Mouse (Mus musculus) lung, postnatal 14 days (tissue): ENCODE data around the gene Bace1.

Source experiments
- DNase-seq: peaks from one replicate; pipeline ENCODE4 v3.0.0; 2021

Bace1 gene

GRCm38 (mm10) chr9:45906355-45907077 is 68.1 kb downstream of the Bace1 start, which contains the start of the genes Pcsk7 and Rnf214:
Pcsk7 (plus strand) TSS chr9:45906497.
Rnf214 (minus strand) TSS chr9:45906911.
- peak; percentile 92 for DNase-seq

- DNase-seq: no peak
These were observed 68.7 kb downstream of the Bace1 start for GRCm38 (mm10) chr9:45907078-45907428.

DNA sequence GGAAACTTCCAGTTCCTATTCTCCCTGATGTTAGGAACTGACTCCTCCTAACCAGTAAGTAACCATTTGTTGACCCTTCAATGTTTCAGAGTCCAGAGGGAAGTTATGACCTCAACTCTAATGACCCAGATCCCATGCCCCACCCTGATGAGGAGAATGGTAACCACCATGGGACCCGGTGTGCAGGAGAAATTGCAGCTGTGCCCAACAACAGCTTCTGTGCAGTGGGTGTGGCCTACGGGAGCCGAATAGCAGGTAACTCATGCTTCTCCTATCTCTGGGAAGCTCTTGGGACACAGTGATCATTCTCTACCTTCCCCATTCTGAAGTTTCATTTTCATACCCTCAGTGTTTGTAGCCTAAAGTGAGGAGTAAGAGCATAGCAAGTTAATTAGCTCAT is 72.6 kb downstream of the Bace1 start:
- DNase-seq: no peak

DNA sequence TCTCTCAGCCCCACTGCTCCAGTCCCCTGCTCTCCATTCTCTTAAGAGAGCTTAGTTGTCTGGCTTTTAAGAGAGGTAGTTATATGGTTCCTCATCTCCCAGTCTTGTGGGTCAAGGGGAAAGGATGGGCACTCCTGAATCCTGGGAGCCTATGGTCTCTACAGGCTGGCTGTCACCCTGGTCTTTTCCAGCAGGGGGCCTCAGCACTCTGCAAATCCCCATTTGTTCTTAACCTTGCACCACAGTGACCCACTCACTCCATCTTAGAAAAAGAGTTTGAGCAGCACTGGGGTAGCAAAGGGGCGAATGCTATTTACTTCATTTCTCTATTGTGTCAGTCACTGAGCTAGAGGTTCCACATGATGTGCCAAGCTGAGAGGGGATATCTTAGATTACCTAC is 73.3 kb downstream of the Bace1 start:
- peak; percentile 74 for DNase-seq
